Mouse (Mus musculus) kidney, postnatal 25 days (tissue): ENCODE results near the gene Tctn1.

Experiments
- DNase-seq, 2 experiments: peaks; one replicate each; pipeline ENCODE4 v3.0.0; 2021; ENCODE audit warnings: mixed read lengths in 2 of 2

Gene Tctn1

GRCm38 (mm10) chr5:122285029-122285766, 20.9 kb upstream of the Tctn1 start:
- peak; percentile 64 to 83 for DNase-seq

DNA sequence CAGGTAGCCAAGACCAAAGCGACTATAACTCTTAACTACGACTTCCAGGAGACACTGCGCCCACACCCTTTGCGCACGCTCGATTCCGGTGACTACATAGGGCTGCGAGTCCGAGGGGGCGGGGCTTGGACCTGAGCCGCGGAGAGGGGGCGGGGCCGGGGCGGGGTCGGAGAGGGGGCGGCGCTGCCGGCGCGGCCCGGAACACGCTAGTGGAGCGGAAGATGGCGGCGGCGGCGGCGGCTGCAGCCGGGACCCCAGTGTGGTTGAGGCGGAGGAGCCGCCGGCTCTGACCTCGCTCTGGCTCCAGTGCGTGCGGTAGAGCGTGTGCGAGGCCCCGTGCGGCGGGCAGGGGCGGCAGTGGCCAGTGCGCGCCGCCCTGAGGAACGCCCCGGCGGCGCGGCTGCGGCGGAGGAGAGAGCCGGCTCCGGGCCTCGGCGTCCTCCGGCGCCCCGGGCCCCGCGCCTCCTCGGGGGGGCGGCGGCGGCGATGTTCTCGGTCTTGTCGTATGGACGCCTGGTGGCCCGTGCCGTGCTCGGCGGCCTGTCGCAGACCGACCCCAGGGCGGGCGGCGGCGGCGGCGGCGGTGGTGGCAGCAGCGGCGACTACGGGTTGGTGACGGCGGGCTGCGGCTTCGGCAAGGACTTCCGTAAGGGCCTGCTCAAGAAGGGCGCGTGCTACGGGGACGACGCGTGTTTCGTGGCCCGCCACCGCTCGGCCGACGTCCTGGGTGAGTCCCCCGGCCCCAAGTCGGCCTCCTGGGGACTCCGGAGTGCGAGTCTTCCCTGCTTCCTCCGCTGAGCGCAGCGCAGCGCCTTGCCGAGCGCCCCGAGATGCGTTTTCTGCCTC, 20.1 kb upstream of the Tctn1 start, which contains the start of gene Pptc7:
TSS of gene Pptc7 (plus strand) at position 183 of the 846 bp plus-strand sequence.
- DNase-seq: peak; percentile 95 to 97

DNA sequence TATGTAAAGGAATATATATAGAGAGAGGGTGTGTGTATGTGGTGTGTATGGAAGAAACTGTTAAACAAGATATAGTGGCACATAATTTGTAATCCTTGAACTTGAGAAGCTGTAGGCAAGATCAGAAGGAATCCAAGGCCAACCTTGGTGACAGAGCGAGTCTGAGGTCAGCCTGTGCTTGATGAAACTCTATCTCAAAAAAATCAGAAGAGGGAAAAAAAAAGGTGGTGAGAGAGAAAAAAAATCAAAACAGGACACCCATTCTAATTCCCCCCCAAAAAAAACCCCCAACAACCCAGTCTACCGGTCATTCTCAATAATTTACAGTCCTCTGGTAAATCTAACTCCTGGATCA, 19.5 kb upstream of the Tctn1 start:
- DNase-seq: no peak

- peak; percentile 69 to 88 for DNase-seq
Observed at GRCm38 (mm10) chr5:122280827-122281462, 16.7 kb upstream of the Tctn1 start.

GRCm38 (mm10) chr5:122280422-122280826, 16.2 kb upstream of the Tctn1 start:
- DNase-seq: no peak

DNA sequence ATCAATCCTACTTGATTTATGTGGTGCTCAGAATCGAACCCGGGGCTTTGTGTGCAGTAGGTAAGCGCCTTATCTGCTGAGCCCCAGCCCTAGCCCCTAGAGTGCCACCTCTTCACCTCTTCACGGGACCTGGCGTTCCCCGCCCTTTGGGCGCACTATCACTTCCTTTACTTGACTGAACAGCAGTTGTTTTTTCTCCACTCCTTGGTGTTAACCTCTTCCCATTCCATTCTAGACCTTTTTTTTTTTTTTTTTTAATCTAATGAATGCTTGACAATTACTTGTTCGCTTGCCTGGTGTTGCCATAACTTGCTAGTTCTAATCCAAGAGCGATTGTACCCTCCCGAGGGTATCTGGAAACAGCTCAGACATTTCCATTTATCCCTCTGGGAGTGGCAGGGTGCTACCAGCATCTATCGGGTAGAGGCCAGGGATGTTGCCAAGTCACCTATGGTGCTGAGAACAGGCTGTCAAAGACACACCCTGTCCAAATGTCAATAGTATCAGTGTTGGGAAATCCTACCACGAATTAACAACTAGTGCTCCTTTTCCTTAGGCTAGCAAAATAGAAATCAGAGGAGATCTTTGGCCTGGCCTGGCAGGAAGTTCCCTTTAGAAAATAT, 15.7 kb upstream of the Tctn1 start:
- no peak for DNase-seq

GRCm38 (mm10) chr5:122278946-122279345, 14.7 kb upstream of the Tctn1 start:
- DNase-seq: no peak

GRCm38 (mm10) chr5:122274785-122275184, 10.5 kb upstream of the Tctn1 start:
- peak; percentile 78 to 87 for DNase-seq

DNA sequence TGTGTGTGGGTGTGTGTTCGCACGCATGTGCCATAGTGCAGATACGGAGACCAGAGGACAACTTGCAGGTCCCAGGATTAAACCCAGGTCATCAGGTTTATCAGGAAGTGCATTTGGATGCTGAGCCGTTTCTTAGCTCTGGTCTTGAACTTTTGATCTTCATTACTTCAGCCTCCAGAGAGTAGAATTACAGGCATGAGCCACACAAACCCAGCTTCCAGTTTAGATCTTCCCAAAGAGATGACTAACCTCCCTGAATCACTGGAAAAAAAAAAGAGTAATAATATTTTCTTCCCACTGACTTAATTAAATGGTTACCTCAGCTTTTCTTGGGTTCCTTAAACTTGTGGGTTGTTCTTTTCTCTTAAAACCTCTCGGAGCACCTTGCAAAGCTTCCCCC, 8.6 kb upstream of the Tctn1 start:
- DNase-seq: no peak

DNA sequence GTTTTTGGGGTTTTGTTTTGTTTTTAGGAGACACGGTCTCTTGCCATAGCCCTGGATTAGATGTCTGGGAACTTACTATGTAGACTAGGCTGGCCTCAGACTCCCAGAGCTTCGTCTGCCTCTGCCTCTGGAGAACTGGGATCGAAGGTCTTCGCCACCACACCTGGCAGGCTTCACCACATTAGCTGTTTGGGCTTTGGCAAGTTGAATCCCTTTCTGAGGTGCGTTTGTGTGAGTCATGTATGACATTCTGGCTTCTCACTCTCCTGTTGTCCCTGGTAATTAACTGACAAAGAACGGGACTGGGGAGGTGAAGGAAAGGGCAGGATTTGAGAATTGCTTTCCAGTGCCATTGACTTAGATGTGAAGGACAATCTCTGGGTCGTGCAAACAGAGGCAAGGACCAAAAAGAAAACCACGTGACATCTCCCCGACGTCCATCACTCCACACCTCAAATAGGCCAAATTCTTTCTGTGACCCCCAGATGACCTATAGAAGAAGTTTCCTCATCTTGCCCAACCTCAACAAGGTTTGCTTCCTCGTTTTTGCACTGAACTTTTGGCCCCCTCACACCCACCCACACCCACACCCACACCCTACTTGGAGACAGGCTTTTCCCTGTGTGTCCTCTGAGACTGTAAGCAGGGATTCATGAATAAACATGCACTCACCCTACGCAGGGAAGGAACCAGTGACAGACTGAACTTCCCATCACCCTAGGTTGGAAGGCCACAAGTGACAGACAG, 4.8 kb upstream of the Tctn1 start:
- DNase-seq: no peak

- DNase-seq: peak; percentile 76 to 91
Observed at GRCm38 (mm10) chr5:122267899-122268298, 3.6 kb upstream of the Tctn1 start.

GRCm38 (mm10) chr5:122267136-122267535, 2.9 kb upstream of the Tctn1 start:
- no peak for DNase-seq

- DNase-seq: no peak
Observed at GRCm38 (mm10) chr5:122265942-122266341, 1.7 kb upstream of the Tctn1 start.

- no peak for DNase-seq
Observed at GRCm38 (mm10) chr5:122265187-122265586, 927 bp upstream of the Tctn1 start.

DNA sequence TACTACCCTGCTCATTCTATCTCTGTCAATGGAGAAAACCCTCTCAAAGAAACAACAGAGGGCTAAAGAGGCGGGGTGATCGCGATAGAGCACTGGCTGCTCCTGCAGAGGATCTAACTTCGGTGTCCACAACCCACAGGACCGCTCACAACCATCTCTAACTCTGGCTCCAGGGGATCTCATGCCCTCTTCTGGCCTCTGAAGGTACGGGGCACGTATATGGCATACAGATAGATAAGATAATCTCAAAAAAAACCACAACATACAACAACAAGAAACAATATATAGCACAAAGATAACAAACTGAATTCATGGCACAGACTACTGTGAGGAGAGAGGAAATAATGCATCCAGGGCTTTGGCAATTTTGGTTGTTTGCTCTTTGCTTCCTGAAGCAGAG, 2.2 kb downstream of the Tctn1 start:
- DNase-seq: no peak

DNA sequence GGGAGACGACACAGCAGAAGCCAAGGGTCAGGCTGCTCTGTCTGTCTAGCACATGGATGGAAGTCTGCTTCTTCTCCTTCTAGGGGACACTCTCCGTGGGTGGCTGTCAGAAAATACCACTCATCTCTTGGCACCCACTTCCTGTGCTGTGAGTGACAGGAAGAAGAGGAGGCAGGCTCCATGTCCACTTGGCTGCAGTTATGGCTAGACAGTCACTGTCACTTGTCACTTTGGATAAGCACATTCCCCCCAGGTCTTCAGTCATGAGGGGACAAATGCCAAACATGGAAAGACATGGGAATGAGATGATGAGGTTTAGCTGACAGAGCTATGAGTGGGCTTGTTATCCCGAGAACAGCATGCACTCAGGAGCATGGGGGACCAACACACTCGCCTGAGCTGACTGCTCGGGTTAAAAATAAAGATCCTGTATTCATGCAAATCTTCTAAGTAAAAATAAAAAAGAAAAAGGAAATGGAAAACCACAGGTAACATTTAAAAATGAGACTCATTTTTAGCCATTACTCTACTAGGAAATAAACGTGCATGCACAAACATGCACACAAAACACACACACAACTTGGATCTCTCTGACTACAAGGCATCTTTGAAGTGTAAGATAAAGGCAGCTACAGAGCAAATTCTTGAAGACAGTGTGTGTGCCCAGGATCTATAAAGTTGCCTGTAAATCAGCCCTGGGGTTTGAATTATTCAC, 6.1 kb downstream of the Tctn1 start:
- DNase-seq: no peak

- DNase-seq: no peak
Observed at GRCm38 (mm10) chr5:122251895-122252606, 12.2 kb downstream of the Tctn1 start.

GRCm38 (mm10) chr5:122249281-122249680, 15.0 kb downstream of the Tctn1 start:
- no peak for DNase-seq

DNA sequence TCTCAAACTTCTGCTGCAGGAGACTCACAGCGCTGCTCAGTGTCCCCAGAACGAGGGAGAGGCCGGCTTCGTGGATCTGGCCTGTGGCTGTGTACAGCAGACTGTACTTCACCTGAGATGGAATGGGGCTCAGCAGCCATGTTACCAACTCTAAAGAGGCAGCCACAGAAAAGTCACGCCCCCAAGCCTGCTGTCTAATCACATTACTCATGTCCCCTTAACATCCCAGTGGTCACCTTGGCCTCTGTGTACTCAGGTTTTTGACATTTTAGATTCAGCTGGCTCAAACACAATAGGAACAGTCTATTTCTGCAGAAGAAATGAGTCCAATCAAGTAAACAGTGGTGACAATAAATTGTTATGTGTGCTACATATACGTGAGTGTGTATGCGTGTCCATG, 16.3 kb downstream of the Tctn1 start:
- DNase-seq: no peak

- DNase-seq: no peak
Observed at GRCm38 (mm10) chr5:122247529-122247928, 16.7 kb downstream of the Tctn1 start.

DNA sequence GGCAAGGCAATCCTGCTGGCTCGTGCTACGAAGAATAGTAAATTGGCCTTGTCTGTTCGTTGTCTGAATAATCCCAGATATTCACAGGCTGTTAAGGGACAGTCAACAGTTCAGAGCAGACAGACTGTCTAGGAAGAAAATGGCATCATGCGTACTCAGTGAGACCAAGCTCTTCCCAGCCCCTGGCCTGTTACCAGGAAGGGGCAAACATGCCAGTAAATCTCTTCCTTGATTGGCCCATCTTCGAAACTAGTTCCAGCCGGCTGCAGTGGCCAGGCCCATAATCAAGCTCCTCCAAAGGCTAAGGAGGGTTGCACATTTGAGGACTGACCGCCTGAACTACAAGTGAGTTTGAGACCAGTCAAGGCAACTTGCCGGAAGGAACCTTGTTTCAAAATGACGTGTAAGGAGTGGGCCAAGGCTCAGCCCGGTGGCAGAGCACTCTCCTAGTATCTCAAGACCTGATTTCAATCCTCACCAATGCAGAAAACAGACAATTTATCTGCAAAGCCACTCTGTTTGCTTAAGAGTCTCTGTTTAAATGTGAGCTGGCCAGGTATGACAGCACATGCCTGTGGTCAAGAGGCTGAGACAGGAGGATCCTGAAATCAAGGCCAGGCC, 17.6 kb downstream of the Tctn1 start:
- DNase-seq: no peak
